ENCODE assay signal across 8 mouse cellular contexts in genomic region chr13:21715864-21716539, GRCm38 (mm10). TPM values are rescaled to one million over a fixed set of nuclear protein-coding genes. Genes with fewer than 3 reads are reported as not detected.
DNase-seq lines count a peak whose midpoint lies in the region; ATAC-seq and TF ChIP-seq lines count a peak whose summit lies in the region.
"Not testable (repeated sequence)": the region's sequence is repeated elsewhere in the genome, so short reads cannot be mapped to it uniquely, and the experiment has no call there.

TSS of gene Hist1h2bl (minus strand) at chr13:21716143.
TSS of gene Hist1h2ai (plus strand) at chr13:21716422.

- not testable (repeated sequence) for H3K36me3 ChIP-seq in lung, embryonic 14.5 days (ENCODE audit: insufficient read depth)

- ATAC-seq in hematopoietic stem cell, adult 5-6 weeks (replicated peaks in 1 of 2; ENCODE audit: insufficient read depth in 1 of 2, low FRiP score in 2 of 2, low TSS enrichment in 1 of 2, low read depth in 1 of 2, poor library complexity in 2 of 2, severe bottlenecking in 2 of 2), result peak; percentile 86 to 95
- peak; percentile 90 for ATAC-seq in lung, embryonic 14.5 days (ENCODE audit: insufficient read depth)
- peak; percentile 85 for ATAC-seq in neutrophil, adult 5-6 weeks (ENCODE audit: extremely low read depth, insufficient number of reproducible peaks, low FRiP score, poor library complexity, severe bottlenecking)

- peak within 1 kb of the TSS; percentile 86 for H3K4me2 ChIP-seq in lung, embryonic 14.5 days

- peak within 1 kb of the TSS; percentile 47 for H3K4me3 ChIP-seq in lung, embryonic 14.5 days (ENCODE audit: low read depth, low read length)

- H3K9me3 ChIP-seq in lung, embryonic 14.5 days (ENCODE audit: low read depth, low read length), result not testable (repeated sequence)

- peak; percentile 93 for DNase-seq in MN1 (ENCODE audit: low spot score)
- peak; percentile 86 for DNase-seq in cerebellum, adult 8-10 months
- peak; percentile 96 for DNase-seq in forelimb bud, embryonic 11.5 days (ENCODE audit: low read depth, low spot score)
- peak; percentile 86 to 92 for DNase-seq in layer of hippocampus, adult 8-10 months (ENCODE audit: low spot score in 2 of 2)
- peak; percentile 99 for DNase-seq in lung, embryonic 14.5 days
- DNase-seq in testis, postnatal 14 days (ENCODE audit: low spot score), result peak; percentile 90

- H3K9ac ChIP-seq in lung, embryonic 14.5 days, result peak within 1 kb of the TSS; percentile 81

- peak within 1 kb of the TSS; percentile 98 for H3K27ac ChIP-seq in lung, embryonic 14.5 days (ENCODE audit: low read depth)

- H3K4me1 ChIP-seq in lung, embryonic 14.5 days (ENCODE audit: insufficient read depth), result not testable (repeated sequence)

- WGBS in lung, embryonic 14.5 days, result under 1% methylated on average over 24 of the region's 50 CpGs

- H3K27me3 ChIP-seq in lung, embryonic 14.5 days (ENCODE audit: insufficient read depth, low read length), result not testable (repeated sequence)

- not testable (repeated sequence) for TF ChIP-seq CTCF in lung, embryonic 14.5 days (IDR thresholded peaks at IDR 0.05; ENCODE audit: low read depth)

RNA-seq across cellular contexts. Expression of gene Hist1h2bl, which starts in this region (rescaled TPM):
- total RNA-seq in hematopoietic stem cell, adult 5-6 weeks (2017), result 207 and 226 TPM in 2 replicates
- total RNA-seq in layer of hippocampus, adult 8-10 months (2022), result 10 to 100 TPM; 10.8 to 28.3 (median 22.4) TPM
- polyA plus RNA-seq in lung, embryonic 14.5 days (2014; fragmentation: Nextera tagmentation; extraction: Ambion mirVana), result 3.8 and 6.9 TPM in 2 replicates
- total RNA-seq in neutrophil, adult 5-6 weeks (2017), result 14.4 and 16.0 TPM in 2 replicates

RNA-seq across cellular contexts. Expression of gene Hist1h2ai, which starts in this region (rescaled TPM):
- 605 and 1,529 TPM in 2 replicates for total RNA-seq in hematopoietic stem cell, adult 5-6 weeks (2017)
- total RNA-seq in layer of hippocampus, adult 8-10 months (2022), result 10 to 100 TPM in 2 of 4 experiments, 1 to 10 TPM in 2; 8.1 to 36.7 (median 16.0) TPM
- polyA plus RNA-seq in lung, embryonic 14.5 days (2014; fragmentation: Nextera tagmentation; extraction: Ambion mirVana), result 40.4 and 42.9 TPM in 2 replicates
- 351 and 359 TPM in 2 replicates for total RNA-seq in neutrophil, adult 5-6 weeks (2017)

Comparison
In these comparisons a context has a peak if more than half of its experiments do, and no peak if none do; other contexts are left out.
1. Peak in every context shown above with its lines: DNase-seq, ATAC-seq, H3K4me3 ChIP-seq and H3K27ac ChIP-seq.